Mouse (Mus musculus) liver, embryonic 14 days (tissue): ENCODE results near the gene Comp. TPM values are rescaled to one million over a fixed set of nuclear protein-coding genes. Genes with fewer than 3 reads are reported as not detected.

Experiments used
- polyA plus RNA-seq: library from polyadenylated mRNA; depleted of rRNA; stranded (reverse); fragments of >200 nt; gene quantifications from 2 replicates; pipeline ENCODE4 v1.2.3, GENCODE M21; 2012; rRNA removed

Gene Comp
- polyA plus RNA-seq: 0.36 and 0.40 TPM in 2 replicates

DNA sequence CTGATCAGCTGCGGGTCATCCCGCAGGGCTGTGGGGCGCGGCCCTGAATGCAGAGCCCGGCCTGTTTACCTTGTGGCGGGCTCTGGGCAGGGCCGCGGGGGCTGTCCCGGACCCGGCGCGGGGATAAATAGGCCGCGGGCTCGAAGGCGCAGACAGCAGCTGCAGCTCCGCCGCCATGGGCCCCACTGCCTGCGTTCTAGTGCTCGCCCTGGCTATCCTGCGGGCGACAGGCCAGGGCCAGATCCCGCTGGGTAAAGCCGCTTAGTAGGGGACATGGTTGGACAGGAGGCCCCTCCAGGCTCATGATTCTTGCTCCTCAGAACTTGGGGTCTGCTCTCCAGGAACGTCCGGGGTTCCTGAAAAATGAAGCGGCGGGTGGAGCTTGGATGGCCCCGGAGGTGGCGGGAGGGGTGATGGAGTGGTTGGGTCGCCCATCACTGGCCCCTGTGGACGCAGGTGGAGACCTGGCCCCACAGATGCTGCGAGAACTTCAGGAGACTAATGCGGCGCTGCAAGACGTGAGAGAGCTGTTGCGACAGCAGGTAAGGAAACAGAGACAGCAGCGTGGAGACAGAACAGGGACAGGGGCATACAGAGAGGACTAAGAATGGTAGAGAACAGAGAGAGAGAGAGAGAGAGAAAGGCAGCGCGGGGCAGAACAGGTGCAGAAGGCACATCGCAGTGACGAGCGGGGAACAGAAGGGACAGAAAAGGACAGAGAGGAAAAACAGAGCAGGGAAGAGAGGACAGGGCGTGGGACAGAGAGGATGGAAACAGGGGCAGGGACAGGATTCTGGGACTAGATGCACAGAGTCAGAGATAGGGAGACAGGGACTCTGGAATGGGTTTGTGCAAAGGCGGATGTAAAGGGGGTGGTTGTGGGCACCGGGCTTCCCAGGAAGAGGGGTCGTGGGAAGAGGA is at the start of gene Comp:
TSS of gene Comp (plus strand) at position 162 of the 921 bp plus-strand sequence.

DNA sequence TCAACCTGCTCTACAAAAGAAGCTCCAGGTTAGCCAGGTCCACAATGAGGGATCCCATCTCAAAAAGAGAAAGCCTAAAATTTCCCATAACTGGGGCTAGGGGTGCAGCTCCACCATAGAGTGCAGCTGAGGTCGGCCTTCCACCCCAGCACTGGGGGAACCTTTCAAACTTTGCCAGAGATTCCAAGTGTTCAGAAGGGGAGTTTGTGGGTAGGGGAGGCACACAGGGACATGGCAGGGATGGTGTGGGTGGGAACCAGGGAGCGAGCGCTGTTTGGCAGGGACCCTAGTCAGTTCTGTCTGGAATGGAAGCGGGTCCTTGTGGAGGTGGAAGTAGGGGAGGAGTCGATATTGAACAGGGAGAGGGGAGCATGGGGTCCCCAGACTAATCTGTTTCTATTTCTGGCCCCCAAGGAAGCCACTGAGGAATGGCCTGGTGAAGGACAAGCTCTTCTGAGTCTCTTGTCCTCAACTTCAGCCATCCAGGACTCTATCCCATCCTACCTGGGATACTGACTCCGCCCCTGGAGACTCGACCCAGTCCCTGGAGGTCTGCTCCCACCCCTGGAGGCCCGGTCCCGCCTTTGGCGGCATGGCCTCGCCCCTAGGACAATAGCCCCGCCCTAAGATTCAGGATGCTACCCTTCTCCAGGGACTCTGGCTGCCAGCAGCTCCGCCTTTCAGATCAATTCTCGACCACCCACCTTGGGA is 44.1 kb upstream of the Comp start, which contains the start of gene Gdf1:
TSS of gene Gdf1 (plus strand) at position 694 of the 711 bp plus-strand sequence.

DNA sequence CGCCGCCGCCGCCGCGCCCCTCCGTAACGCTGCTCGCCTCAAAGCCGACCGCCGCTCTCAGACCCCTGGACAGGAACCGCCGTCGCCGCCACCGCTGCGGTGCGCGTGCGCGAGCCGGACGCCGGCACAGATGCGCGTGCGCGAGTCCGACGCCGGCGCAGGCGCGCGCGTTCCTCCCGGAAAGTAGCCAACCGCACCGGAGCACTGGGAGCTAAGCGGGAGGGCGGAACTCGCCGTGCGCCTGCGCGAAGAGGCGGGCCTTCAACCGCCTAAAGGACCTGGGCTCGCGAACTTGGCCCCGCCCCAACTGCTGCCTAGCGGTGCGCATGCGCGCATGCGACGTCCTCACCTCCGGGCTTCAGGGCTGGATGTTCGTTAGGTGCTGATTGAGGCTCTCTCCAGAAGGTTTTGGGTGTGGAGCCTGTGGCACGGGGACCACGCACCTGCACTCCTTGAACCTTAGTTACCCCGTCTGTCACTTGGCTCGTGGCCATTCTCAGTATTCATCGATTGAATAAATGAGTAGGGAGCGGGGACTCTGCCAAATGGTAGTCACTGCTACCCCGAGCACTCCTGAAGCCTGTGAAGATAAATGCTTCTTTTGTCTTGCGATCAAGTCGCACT is 20.1 kb upstream of the Comp start, which contains the start of gene Upf1:
TSS of gene Upf1 (minus strand) at position 85 of the 624 bp plus-strand sequence.

Other genes starting within 250 kb of the Comp start
- gene Nr2c2ap, start 242.2 kb upstream of the Comp start, polyA plus RNA-seq: 11.3 and 12.4 TPM in 2 replicates
- 4.6 and 5.4 TPM in 2 replicates for gene Rfxank, start 234.4 kb upstream of the Comp start, polyA plus RNA-seq
- gene Borcs8, start 234.1 kb upstream of the Comp start, polyA plus RNA-seq: 23.9 and 27.1 TPM in 2 replicates
- gene Mef2b, start 233.8 kb upstream of the Comp start, polyA plus RNA-seq: 0.01 and 0.07 TPM in 2 replicates
- 29.4 and 31.9 TPM in 2 replicates for gene Tmem161a, start 201.2 kb upstream of the Comp start, polyA plus RNA-seq
- gene Slc25a42, start 161.3 kb upstream of the Comp start, polyA plus RNA-seq: 12.0 and 13.6 TPM in 2 replicates
- gene Sugp2, start 139.3 kb upstream of the Comp start, polyA plus RNA-seq: 16.4 and 16.8 TPM in 2 replicates
- 11.0 and 13.4 TPM in 2 replicates for gene Armc6, start 139.1 kb upstream of the Comp start, polyA plus RNA-seq
- gene Homer3, start 90.7 kb upstream of the Comp start, polyA plus RNA-seq: 5.7 and 6.2 TPM in 2 replicates
- gene Ddx49, start 71.1 kb upstream of the Comp start, polyA plus RNA-seq: 20.7 and 21.4 TPM in 2 replicates
- 126 and 139 TPM in 2 replicates for gene Cope, start 71.0 kb upstream of the Comp start, polyA plus RNA-seq
- 0.09 and 0.14 TPM in 2 replicates for gene Cers1, start 57.8 kb upstream of the Comp start, polyA plus RNA-seq
- gene Gdf1, start 43.7 kb upstream of the Comp start, polyA plus RNA-seq: 0.02 and 0.09 TPM in 2 replicates
- 10.6 and 15.5 TPM in 2 replicates for gene Upf1, start 20.3 kb upstream of the Comp start, polyA plus RNA-seq
- 3.4 and 4.1 TPM in 2 replicates for gene Crtc1, start 66.0 kb downstream of the Comp start, polyA plus RNA-seq
- gene Klhl26, start 103.4 kb downstream of the Comp start, polyA plus RNA-seq: 5.5 and 6.0 TPM in 2 replicates
- gene Tmem59l, start 113.8 kb downstream of the Comp start, polyA plus RNA-seq: 0.01 and 0.07 TPM in 2 replicates
- 1.6 and 2.2 TPM in 2 replicates for gene Crlf1, start 119.6 kb downstream of the Comp start, polyA plus RNA-seq
- 51.3 and 56.0 TPM in 2 replicates for gene Rex1bd, start 133.2 kb downstream of the Comp start, polyA plus RNA-seq
- gene Uba52, start 137.2 kb downstream of the Comp start, polyA plus RNA-seq: 769 and 923 TPM in 2 replicates
- gene Fkbp8, start 154.2 kb downstream of the Comp start, polyA plus RNA-seq: 133 and 144 TPM in 2 replicates
- 24.3 and 30.5 TPM in 2 replicates for gene Kxd1, start 154.4 kb downstream of the Comp start, polyA plus RNA-seq
- gene Ell, start 165.9 kb downstream of the Comp start, polyA plus RNA-seq: 8.4 and 8.6 TPM in 2 replicates
- gene Isyna1, start 220.8 kb downstream of the Comp start, polyA plus RNA-seq: 53.0 and 63.5 TPM in 2 replicates
- gene Ssbp4, start 235.3 kb downstream of the Comp start, polyA plus RNA-seq: 34.5 and 34.9 TPM in 2 replicates
- 3.7 and 5.1 TPM in 2 replicates for gene Lrrc25, start 242.6 kb downstream of the Comp start, polyA plus RNA-seq